Mouse (Mus musculus): Measurements from ENCODE around the gene Grm3.

DNA sequence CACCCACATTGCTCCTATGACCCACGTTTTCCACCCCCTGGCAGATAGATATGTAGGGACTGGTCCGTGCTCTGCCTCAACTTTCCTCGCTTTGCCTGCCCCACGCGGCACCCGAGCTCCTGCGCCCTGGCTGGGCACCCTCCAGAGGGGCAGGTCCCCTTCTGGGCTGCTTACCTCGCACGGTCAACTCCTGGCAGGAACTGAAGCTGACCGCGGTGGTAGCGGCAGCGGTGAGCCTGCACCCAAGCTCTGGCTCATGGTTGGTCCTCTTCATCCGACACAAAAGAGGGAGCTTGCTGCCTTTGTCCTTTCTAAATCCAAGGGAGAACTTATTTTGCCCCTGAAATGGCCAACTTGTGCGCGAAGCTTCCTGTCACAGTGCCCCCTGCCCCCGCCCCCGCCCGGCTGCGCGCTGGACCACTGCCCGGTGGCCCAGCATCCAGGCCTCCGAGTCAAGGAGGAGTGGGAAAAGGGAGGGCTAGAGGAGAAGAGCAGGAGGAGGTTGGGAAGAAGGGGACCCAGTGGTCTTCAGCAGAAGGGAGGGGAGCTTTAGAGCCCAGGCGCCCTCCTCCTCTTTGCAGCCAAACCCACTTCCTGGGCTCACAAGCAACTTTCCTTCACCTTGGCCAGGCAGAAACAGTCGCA lies at the start of gene Grm3:
- TF ChIP-seq CTCF (IDR thresholded peaks at IDR 0.05) (no peak), EP300 (IDR thresholded peaks at IDR 0.05) (no peak)
